Mouse (Mus musculus): ENCODE results near the gene Ube2s. TPM values are rescaled to one million over a fixed set of nuclear protein-coding genes. Genes with fewer than 3 reads are reported as not detected.
A peak's percentile ranks its signal among the peaks of the same experiment; 100 is the strongest.

The Ube2s gene
- polyA plus RNA-seq, 1 experiment: 474 TPM

GRCm38 (mm10) chr7:4777851-4778637, 34.3 kb downstream of the Ube2s start:
- Histone ChIP-seq H3K9me3 (replicated peaks; ENCODE audit: control insufficient read depth, insufficient read depth, low read length, poor library complexity, severe bottlenecking) (no peaks in the 10 kb centered on the region), H3K4me1 (ENCODE audit: control insufficient read depth, insufficient read depth, low read length) (no peaks in the 10 kb centered on the region), H3K27me3 (ENCODE audit: control insufficient read depth, insufficient read depth, low read length, poor library complexity, severe bottlenecking) (no peaks in the 10 kb centered on the region), H3K9ac (ENCODE audit: low read depth, poor library complexity, severe bottlenecking) (no peak overlapping the region), H3K27ac (ENCODE audit: insufficient read depth, low read length) (no peak overlapping the region), H3K4me3 (ENCODE audit: low read depth, low read length) (no peak overlapping the region), H3K36me3 (ENCODE audit: control insufficient read depth, insufficient read depth, low read length, poor library complexity, severe bottlenecking) (no peaks in the 10 kb centered on the region)
- TF ChIP-seq EP300 (IDR thresholded peaks at IDR 0.05; ENCODE audit: insufficient read depth, low read depth, low read length): no peak
- no peak for TF ChIP-seq CTCF (IDR thresholded peaks at IDR 0.05; ENCODE audit: low read depth, low read length)
- TF ChIP-seq POLR2A (IDR thresholded peaks at IDR 0.05; ENCODE audit: insufficient read depth, low read length): no peak

GRCm38 (mm10) chr7:4776861-4777830, 35.2 kb downstream of the Ube2s start:
- H3K9me3 ChIP-seq (replicated peaks; ENCODE audit: control insufficient read depth, insufficient read depth, low read length, poor library complexity, severe bottlenecking): no peaks in the 10 kb centered on the region
- no peaks in the 10 kb centered on the region for H3K36me3 ChIP-seq (ENCODE audit: control insufficient read depth, insufficient read depth, low read length, poor library complexity, severe bottlenecking)
- peak overlapping the region; percentile 66 for H3K4me3 ChIP-seq (ENCODE audit: low read depth, low read length)
- no peaks in the 10 kb centered on the region for H3K27me3 ChIP-seq (ENCODE audit: control insufficient read depth, insufficient read depth, low read length, poor library complexity, severe bottlenecking)
- H3K27ac ChIP-seq (ENCODE audit: insufficient read depth, low read length): no peak overlapping the region
- H3K9ac ChIP-seq (ENCODE audit: low read depth, poor library complexity, severe bottlenecking): peak overlapping the region; percentile 41
- TF ChIP-seq POLR2A (IDR thresholded peaks at IDR 0.05; ENCODE audit: insufficient read depth, low read length): no peak
- no peak for TF ChIP-seq CTCF (IDR thresholded peaks at IDR 0.05; ENCODE audit: low read depth, low read length)
- TF ChIP-seq EP300 (IDR thresholded peaks at IDR 0.05; ENCODE audit: insufficient read depth, low read depth, low read length): no peak
- H3K4me1 ChIP-seq (ENCODE audit: control insufficient read depth, insufficient read depth, low read length): no peaks in the 10 kb centered on the region

DNA sequence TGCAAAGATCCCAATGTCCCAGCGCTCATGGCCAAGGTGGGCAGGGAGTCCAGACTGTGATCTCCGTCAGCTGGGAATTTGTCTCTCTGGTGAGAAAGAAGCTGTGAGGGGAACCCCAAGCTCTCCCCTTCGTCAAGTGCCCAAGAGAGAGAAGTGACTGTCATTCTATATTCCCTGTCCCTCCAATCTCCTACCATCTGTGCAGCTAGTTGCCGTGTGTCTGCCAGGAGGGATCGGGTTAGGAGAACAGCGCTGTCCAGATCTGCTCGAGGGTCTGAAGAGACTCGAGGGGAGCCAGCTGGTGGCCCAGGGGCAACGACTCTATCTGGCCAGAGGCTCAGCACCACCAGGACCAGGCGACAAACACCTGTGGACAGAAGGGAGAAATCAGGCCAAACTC, 36.3 kb downstream of the Ube2s start:
- H3K27me3 ChIP-seq (ENCODE audit: control insufficient read depth, insufficient read depth, low read length, poor library complexity, severe bottlenecking): no peaks in the 10 kb centered on the region
- no peaks in the 10 kb centered on the region for H3K36me3 ChIP-seq (ENCODE audit: control insufficient read depth, insufficient read depth, low read length, poor library complexity, severe bottlenecking)
- no peak overlapping the region for H3K27ac ChIP-seq (ENCODE audit: insufficient read depth, low read length)
- no peaks in the 10 kb centered on the region for H3K9me3 ChIP-seq (replicated peaks; ENCODE audit: control insufficient read depth, insufficient read depth, low read length, poor library complexity, severe bottlenecking)
- H3K9ac ChIP-seq (ENCODE audit: low read depth, poor library complexity, severe bottlenecking): no peak overlapping the region
- no peaks in the 10 kb centered on the region for H3K4me1 ChIP-seq (ENCODE audit: control insufficient read depth, insufficient read depth, low read length)
- no peak overlapping the region for H3K4me3 ChIP-seq (ENCODE audit: low read depth, low read length)
- no peak for TF ChIP-seq POLR2A (IDR thresholded peaks at IDR 0.05; ENCODE audit: insufficient read depth, low read length)
- no peak for TF ChIP-seq EP300 (IDR thresholded peaks at IDR 0.05; ENCODE audit: insufficient read depth, low read depth, low read length)
- no peak for TF ChIP-seq CTCF (IDR thresholded peaks at IDR 0.05; ENCODE audit: low read depth, low read length)

- H3K9me3 ChIP-seq (replicated peaks; ENCODE audit: control insufficient read depth, insufficient read depth, low read length, poor library complexity, severe bottlenecking): no peaks in the 10 kb centered on the region
- peak within 1 kb of the TSS; percentile 11; the same call in 1 of the 2 replicates for H3K4me3 ChIP-seq (ENCODE audit: low read depth, low read length)
- no peaks in the 10 kb centered on the region for H3K4me1 ChIP-seq (ENCODE audit: control insufficient read depth, insufficient read depth, low read length)
- no peak within 1 kb of the TSS for H3K27ac ChIP-seq (ENCODE audit: insufficient read depth, low read length)
- H3K27me3 ChIP-seq (ENCODE audit: control insufficient read depth, insufficient read depth, low read length, poor library complexity, severe bottlenecking): no peaks in the 10 kb centered on the region
- no peaks in the 10 kb centered on the region for H3K36me3 ChIP-seq (ENCODE audit: control insufficient read depth, insufficient read depth, low read length, poor library complexity, severe bottlenecking)
- H3K9ac ChIP-seq (ENCODE audit: low read depth, poor library complexity, severe bottlenecking): no peak within 1 kb of the TSS
- TF ChIP-seq CTCF (IDR thresholded peaks at IDR 0.05; ENCODE audit: low read depth, low read length): no peak
- no peak for TF ChIP-seq EP300 (IDR thresholded peaks at IDR 0.05; ENCODE audit: insufficient read depth, low read depth, low read length)
- no peak for TF ChIP-seq POLR2A (IDR thresholded peaks at IDR 0.05; ENCODE audit: insufficient read depth, low read length)
Measured at GRCm38 (mm10) chr7:4771202-4771601, 41.2 kb downstream of the Ube2s start, which contains the start of gene Fam71e2. TSS of gene Fam71e2 (minus strand) at chr7:4771302.

DNA sequence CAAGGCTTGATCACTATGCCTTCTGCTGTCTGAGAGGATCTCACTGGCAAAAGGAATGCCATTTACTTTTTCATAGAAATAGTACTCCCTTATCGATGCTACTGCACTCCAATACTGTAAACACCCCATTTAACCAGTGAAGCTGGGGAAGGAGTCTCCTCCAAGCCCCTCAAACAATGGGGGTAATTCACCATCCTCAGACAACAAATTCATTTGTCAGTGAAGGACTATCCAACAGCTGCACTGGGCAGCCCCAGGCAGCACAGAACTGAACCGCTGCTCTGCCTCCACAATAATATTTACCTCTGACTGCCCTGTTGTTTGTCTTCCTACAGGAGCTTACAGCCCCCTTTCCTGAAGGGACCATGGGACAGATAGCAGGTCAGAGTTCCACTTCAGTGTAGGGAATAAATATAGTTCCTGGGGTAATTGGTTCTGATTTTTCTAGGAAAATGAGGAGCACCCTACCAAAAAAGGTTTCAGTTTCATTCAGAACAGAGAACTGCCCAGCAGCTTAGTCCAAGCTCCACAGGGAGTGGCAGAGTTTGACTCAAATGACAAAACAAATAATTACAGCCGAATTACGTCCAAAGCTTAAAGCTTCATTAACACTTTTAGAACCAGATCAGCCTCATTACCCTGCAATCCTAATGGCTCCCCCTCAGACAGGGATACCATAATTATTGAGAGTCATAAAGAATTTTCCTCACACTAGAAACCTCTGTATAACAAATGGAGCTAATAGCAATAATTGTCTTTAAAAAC, 47.3 kb downstream of the Ube2s start:
- TF ChIP-seq POLR2A (IDR thresholded peaks at IDR 0.05; ENCODE audit: insufficient read depth, low read length) (no peak), EP300 (IDR thresholded peaks at IDR 0.05; ENCODE audit: insufficient read depth, low read depth, low read length) (no peak), CTCF (IDR thresholded peaks at IDR 0.05; ENCODE audit: low read depth, low read length) (no peak)
- Histone ChIP-seq H3K36me3 (ENCODE audit: control insufficient read depth, insufficient read depth, low read length, poor library complexity, severe bottlenecking) (no peaks in the 10 kb centered on the region), H3K4me3 (ENCODE audit: low read depth, low read length) (no peak overlapping the region), H3K27ac (ENCODE audit: insufficient read depth, low read length) (peak overlapping the region; percentile 5; the same call in 1 of the 2 replicates), H3K27me3 (ENCODE audit: control insufficient read depth, insufficient read depth, low read length, poor library complexity, severe bottlenecking) (no peaks in the 10 kb centered on the region), H3K9me3 (replicated peaks; ENCODE audit: control insufficient read depth, insufficient read depth, low read length, poor library complexity, severe bottlenecking) (no peaks in the 10 kb centered on the region), H3K4me1 (ENCODE audit: control insufficient read depth, insufficient read depth, low read length) (no peaks in the 10 kb centered on the region), H3K9ac (ENCODE audit: low read depth, poor library complexity, severe bottlenecking) (no peak overlapping the region)
